Mouse (Mus musculus): ENCODE measurements around the gene Car14.
"Not testable (repeated sequence)": the region's sequence is repeated elsewhere in the genome, so short reads cannot be mapped to it uniquely, and the experiment has no call there.

Car14 gene

GRCm38 (mm10) chr3:95904568-95904967 lies at the start of gene Car14:
Gene Car14 (minus strand): TSS chr3:95904691.
- DNase-seq (ENCODE audit: low read depth in 2 of 2, low spot score in 2 of 2), result no peak

- DNase-seq (ENCODE audit: low read depth in 2 of 2, low spot score in 2 of 2), result no peak
These were observed 49.0 kb upstream of the Car14 start for GRCm38 (mm10) chr3:95953522-95953921.

DNA sequence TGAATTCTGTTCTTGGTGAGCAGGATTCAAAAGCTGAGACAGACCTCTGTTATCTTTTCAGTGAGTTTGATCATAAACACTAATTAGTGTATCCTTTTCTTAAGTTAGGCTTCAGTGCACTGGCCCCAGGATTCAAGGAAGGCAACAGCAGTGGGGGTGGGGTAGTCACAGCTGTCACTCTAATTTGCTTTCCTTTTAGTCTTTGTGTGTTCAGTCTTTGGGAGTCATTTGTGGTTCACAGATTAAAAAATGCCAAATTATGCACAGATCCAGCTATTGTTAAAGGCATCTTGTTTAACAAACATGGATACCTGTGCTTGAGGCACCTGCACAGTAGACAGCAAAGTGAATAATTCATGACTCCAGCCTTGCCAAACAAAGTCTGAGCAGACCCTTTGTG lies 48.5 kb upstream of the Car14 start:
- no peak for DNase-seq (ENCODE audit: low read depth in 2 of 2, low spot score in 2 of 2)

DNA sequence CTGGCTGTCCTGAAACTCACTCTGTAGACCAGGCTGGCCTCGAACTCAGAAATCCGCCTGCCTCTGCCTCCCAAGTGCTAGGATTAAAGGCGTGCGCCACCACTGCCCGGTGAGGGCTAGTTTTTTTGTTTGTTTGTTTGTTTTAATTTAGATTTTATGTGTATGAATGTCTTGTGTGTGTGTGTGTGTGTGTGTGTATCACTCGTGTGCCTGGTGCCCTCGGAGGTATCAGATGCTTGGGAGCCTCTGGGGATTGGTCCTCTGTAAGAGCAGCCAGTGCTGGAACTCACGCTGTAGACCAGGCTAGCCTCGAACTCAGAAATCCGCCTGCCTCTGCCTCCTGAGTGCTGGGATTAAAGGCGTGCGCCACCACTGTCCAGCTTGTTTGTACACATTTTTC lies 47.1 kb upstream of the Car14 start:
- not testable (repeated sequence) for DNase-seq (ENCODE audit: low read depth in 2 of 2, low spot score in 2 of 2)

GRCm38 (mm10) chr3:95950763-95951551 lies 46.5 kb upstream of the Car14 start:
- DNase-seq (ENCODE audit: low read depth in 2 of 2, low spot score in 2 of 2), result peak; percentile 81 to 88

- no peak for DNase-seq (ENCODE audit: low read depth in 2 of 2, low spot score in 2 of 2)
These were observed 43.8 kb upstream of the Car14 start for GRCm38 (mm10) chr3:95948325-95948724.

- DNase-seq (ENCODE audit: low read depth in 2 of 2, low spot score in 2 of 2), result no peak
These were observed 41.3 kb upstream of the Car14 start for GRCm38 (mm10) chr3:95945731-95946240.

GRCm38 (mm10) chr3:95944742-95945141 lies 40.3 kb upstream of the Car14 start:
- DNase-seq (ENCODE audit: low read depth in 2 of 2, low spot score in 2 of 2), result no peak

DNA sequence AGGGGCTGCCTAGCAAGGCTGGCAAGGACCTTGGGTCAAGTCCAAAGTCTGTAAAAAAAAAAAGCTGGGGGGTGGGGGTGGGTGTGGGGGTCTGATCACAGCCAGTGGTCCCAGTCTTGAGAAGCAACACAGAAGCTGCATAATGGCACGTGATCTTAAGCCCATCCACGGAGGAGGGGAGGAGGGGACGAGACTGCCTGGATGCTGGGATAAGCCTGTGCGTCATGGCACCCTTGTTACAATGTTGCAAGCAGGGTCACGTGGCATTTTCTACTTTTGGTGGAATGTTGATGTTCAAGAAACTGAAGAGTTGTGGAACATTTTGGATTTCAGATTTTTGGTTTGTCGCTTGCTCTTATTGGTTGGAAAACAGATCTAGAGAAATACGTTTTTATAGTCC lies 38.7 kb upstream of the Car14 start:
- DNase-seq (ENCODE audit: low read depth in 2 of 2, low spot score in 2 of 2), result no peak

DNA sequence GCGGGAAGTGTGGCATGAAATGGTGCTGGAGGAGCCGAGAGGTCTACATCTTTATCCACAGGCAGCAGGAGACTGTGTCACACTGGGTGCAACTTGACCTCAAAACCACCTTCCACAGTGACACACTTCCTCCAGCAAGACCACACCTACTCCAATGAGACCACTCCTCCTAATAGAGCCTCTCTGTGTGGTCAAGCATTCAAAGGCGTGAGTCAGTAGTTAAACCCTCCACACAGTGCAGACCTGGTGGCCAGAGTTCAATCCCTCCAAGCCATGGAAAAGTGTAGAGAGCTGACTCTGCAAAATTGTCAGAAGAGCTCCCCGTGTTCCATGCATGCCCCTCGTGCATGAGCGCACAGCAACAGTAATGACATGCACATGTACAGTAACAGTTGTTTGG lies 38.3 kb upstream of the Car14 start:
- no peak for DNase-seq (ENCODE audit: low read depth in 2 of 2, low spot score in 2 of 2)

- DNase-seq (ENCODE audit: low read depth in 2 of 2, low spot score in 2 of 2), result peak in 1 of 2 experiments; percentile 19
These were observed 34.3 kb upstream of the Car14 start for GRCm38 (mm10) chr3:95938835-95939234.

DNA sequence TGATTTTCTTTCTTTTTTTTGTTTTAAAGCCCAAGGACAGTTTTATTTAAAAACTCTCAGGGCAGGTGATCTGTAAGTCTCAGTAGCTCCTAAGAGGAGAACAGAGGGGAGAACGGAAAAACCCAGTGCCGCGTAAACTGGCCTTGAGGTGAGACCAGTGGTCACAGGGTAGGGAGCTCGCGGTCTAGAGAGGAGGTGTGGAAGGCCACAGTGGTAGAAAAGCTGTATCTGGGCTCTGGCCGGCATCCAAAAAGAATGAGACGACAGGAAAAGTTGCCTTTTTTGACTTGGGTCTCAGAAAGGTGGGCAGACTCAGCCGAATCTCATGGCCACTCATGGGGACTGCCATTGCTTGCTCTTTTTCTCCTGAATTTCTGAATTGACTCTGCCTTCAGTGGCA lies 33.7 kb upstream of the Car14 start:
- no peak for DNase-seq (ENCODE audit: low read depth in 2 of 2, low spot score in 2 of 2)

- DNase-seq (ENCODE audit: low read depth in 2 of 2, low spot score in 2 of 2), result no peak
These were observed 30.0 kb upstream of the Car14 start for GRCm38 (mm10) chr3:95934448-95934847.

- DNase-seq (ENCODE audit: low read depth in 2 of 2, low spot score in 2 of 2), result no peak
These were observed 28.7 kb upstream of the Car14 start for GRCm38 (mm10) chr3:95933111-95933750.

- DNase-seq (ENCODE audit: low read depth in 2 of 2, low spot score in 2 of 2), result no peak
These were observed 28.1 kb upstream of the Car14 start for GRCm38 (mm10) chr3:95932566-95932965.

DNA sequence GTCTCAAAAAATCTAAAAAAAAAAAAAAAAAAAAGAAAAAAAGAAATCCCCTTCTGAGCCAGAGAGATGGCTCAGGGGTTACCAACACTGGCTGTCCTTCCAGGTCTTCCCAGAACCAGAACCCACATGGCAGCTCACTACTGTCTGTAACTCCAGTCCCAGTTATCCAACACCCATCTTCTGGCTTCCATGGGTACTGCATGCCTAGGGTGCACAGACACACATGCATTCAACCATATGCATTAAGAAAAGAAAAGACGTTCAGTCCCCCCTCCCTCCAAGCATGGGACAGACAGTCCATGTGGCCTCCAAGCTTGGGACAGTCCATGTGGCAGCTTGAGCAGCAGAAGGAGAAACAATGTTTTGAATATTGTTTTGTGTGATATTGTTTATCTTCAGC lies 27.7 kb upstream of the Car14 start:
- no peak for DNase-seq (ENCODE audit: low read depth in 2 of 2, low spot score in 2 of 2)

- no peak for DNase-seq (ENCODE audit: low read depth in 2 of 2, low spot score in 2 of 2)
These were observed 27.0 kb upstream of the Car14 start for GRCm38 (mm10) chr3:95931471-95931870.

- DNase-seq (ENCODE audit: low read depth in 2 of 2, low spot score in 2 of 2), result no peak
These were observed 25.9 kb upstream of the Car14 start for GRCm38 (mm10) chr3:95930471-95930789.

GRCm38 (mm10) chr3:95929581-95930470 lies 25.3 kb upstream of the Car14 start:
- DNase-seq (ENCODE audit: low read depth in 2 of 2, low spot score in 2 of 2), result peak; percentile 28 to 39

DNA sequence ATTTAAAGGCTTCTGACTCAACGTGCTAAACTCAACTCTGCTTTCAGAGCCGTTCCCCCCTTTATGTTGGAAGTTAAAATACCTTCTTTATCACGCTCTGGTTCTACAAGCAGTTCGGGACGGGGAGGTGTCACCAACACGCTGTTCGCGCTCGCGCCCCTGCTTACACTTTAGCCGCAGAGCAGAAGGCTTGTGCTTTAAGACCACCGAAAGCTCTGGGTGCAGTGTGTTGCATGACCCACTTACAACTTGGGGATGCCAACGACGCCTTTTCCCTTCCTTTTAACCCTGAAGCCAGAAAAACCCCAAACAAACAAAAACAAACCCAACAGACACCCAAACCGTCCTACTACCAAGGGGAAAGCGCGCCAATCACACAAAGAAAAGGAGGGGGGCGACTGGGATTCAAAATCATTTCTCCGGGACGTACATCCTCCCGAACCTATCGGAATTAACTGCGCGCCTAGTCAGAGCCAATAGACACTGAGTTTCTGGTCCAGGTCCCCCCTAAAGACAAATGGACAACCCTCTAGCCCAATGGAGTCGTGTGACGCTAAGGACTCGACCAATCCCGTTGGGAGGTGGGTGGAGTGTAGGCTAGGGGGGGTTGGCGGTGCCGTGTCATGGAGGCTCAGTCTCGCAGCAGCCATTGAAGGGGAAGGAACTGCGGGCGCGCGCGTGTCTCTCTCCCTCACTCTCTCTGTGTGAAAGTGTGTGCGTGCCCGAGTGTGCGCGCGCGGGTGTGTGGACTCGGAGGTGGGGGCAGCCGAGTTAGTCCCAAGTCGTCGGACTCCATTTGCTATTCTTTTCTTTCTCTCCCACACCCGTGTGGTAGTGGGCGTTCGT lies 24.4 kb upstream of the Car14 start, which contains the start of gene Anp32e:
TSS of gene Anp32e (plus strand) at position 589 of the 846 bp plus-strand sequence.
- DNase-seq (ENCODE audit: low read depth in 2 of 2, low spot score in 2 of 2), result peak; percentile 95 to 97

GRCm38 (mm10) chr3:95928261-95928657 lies 23.8 kb upstream of the Car14 start:
- no peak for DNase-seq (ENCODE audit: low read depth in 2 of 2, low spot score in 2 of 2)
